Mouse (Mus musculus): ENCODE data around the gene Il34.
"Not testable (repeated sequence)": the region's sequence is repeated elsewhere in the genome, so short reads cannot be mapped to it uniquely, and the experiment has no call there.

Gene Il34

GRCm38 (mm10) chr8:110811116-110811515 lies 5.4 kb upstream of the Il34 start:
- in situ Hi-C loops (cut with MboI, MseI) = no loop called here

GRCm38 (mm10) chr8:110810481-110811065 lies 4.8 kb upstream of the Il34 start:
- in situ Hi-C loops (cut with MboI, MseI) = no loop called here

- in situ Hi-C loops (cut with MboI, MseI) = no loop called here
These were observed 4.1 kb upstream of the Il34 start for GRCm38 (mm10) chr8:110809831-110810230.

- in situ Hi-C loops (cut with MboI, MseI) = no loop called here
These were observed 3.1 kb upstream of the Il34 start for GRCm38 (mm10) chr8:110808495-110809472.

GRCm38 (mm10) chr8:110806146-110806545 lies 422 bp upstream of the Il34 start:
- in situ Hi-C loops (cut with MboI, MseI) = no loop called here

GRCm38 (mm10) chr8:110804825-110805514 lies 754 bp downstream of the Il34 start:
- in situ Hi-C loops (cut with MboI, MseI) = no loop called here

- in situ Hi-C loops (cut with MboI, MseI) = no loop called here
These were observed 1.9 kb downstream of the Il34 start for GRCm38 (mm10) chr8:110803856-110804255.

GRCm38 (mm10) chr8:110802988-110803387 lies 2.7 kb downstream of the Il34 start:
- in situ Hi-C loops (cut with MboI, MseI) = no loop called here

- in situ Hi-C loops (cut with MboI, MseI) = no loop called here
These were observed 8.6 kb downstream of the Il34 start for GRCm38 (mm10) chr8:110797086-110797485.

- in situ Hi-C loops (cut with MboI, MseI) = no loop called here
These were observed 11.3 kb downstream of the Il34 start for GRCm38 (mm10) chr8:110794363-110794965.

GRCm38 (mm10) chr8:110793936-110794335 lies 11.8 kb downstream of the Il34 start:
- in situ Hi-C loops (cut with MboI, MseI) = no loop called here

GRCm38 (mm10) chr8:110793511-110793910 lies 12.2 kb downstream of the Il34 start:
- in situ Hi-C loops (cut with MboI, MseI) = no loop called here

- in situ Hi-C loops (cut with MboI, MseI) = no loop called here
These were observed 13.0 kb downstream of the Il34 start for GRCm38 (mm10) chr8:110792574-110793200.

GRCm38 (mm10) chr8:110791164-110791563 lies 14.6 kb downstream of the Il34 start:
- in situ Hi-C loops (cut with MboI, MseI) = no loop called here

GRCm38 (mm10) chr8:110790270-110790669 lies 15.5 kb downstream of the Il34 start:
- in situ Hi-C loops (cut with MboI, MseI) = no loop called here

- in situ Hi-C loops (cut with MboI, MseI) = no loop called here
These were observed 16.2 kb downstream of the Il34 start for GRCm38 (mm10) chr8:110789571-110789970.

- in situ Hi-C loops (cut with MboI, MseI) = no loop called here
These were observed 16.7 kb downstream of the Il34 start for GRCm38 (mm10) chr8:110788981-110789380.

GRCm38 (mm10) chr8:110787411-110787954 lies 18.2 kb downstream of the Il34 start:
- in situ Hi-C loops (cut with MboI, MseI) = no loop called here

GRCm38 (mm10) chr8:110786934-110787333 lies 18.8 kb downstream of the Il34 start:
- in situ Hi-C loops (cut with MboI, MseI) = no loop called here

GRCm38 (mm10) chr8:110786501-110786900 lies 19.2 kb downstream of the Il34 start:
- in situ Hi-C loops (cut with MboI, MseI) = not testable (repeated sequence)

GRCm38 (mm10) chr8:110785366-110785765 lies 20.4 kb downstream of the Il34 start:
- in situ Hi-C loops (cut with MboI, MseI) = no loop called here
